Mouse (Mus musculus) ES-Bruce4 (cell line): ENCODE measurements around the gene Laptm4a. TPM values are rescaled to one million over a fixed set of nuclear protein-coding genes. Genes with fewer than 3 reads are reported as not detected.

Source experiments
- H3K27ac ChIP-seq: 2 replicates; pipeline ENCODE4 v1.5.1; 2012; ENCODE audit warnings: low read length, inconsistent platforms; ENCODE audit not compliant: insufficient read depth
- H3K27me3 ChIP-seq: 2 replicates; pipeline ENCODE4 v1.6.1; 2012; ENCODE audit warnings: mild to moderate bottlenecking, low read length, inconsistent platforms; ENCODE audit not compliant: control insufficient read depth, poor library complexity, insufficient read depth, severe bottlenecking
- H3K36me3 ChIP-seq: 2 replicates; pipeline ENCODE4 v1.6.1; 2012; ENCODE audit warnings: inconsistent platforms, mild to moderate bottlenecking, low read length, moderate library complexity; ENCODE audit not compliant: control insufficient read depth, poor library complexity, insufficient read depth, severe bottlenecking
- H3K4me1 ChIP-seq: one replicate; pipeline ENCODE4 v1.8.1; 2011; ENCODE audit warnings: low read length; ENCODE audit not compliant: control insufficient read depth, insufficient read depth
- H3K4me3 ChIP-seq: 2 replicates; pipeline ENCODE4 v1.5.1; 2011; ENCODE audit warnings: low read depth, mild to moderate bottlenecking, low read length
- H3K9ac ChIP-seq: 2 replicates; pipeline ENCODE4 v1.6.1; 2012; ENCODE audit warnings: low read depth, mild to moderate bottlenecking, inconsistent platforms; ENCODE audit not compliant: poor library complexity, severe bottlenecking
- H3K9me3 ChIP-seq: replicated peaks from 2 replicates; pipeline ENCODE4 v1.6.1; 2012; ENCODE audit warnings: mild to moderate bottlenecking, low read length, inconsistent platforms; ENCODE audit not compliant: control insufficient read depth, poor library complexity, insufficient read depth, severe bottlenecking
- CTCF ChIP-seq: IDR thresholded peaks from one replicate; pipeline ENCODE4 v1.8.1; 2011; ENCODE audit warnings: low read depth, low read length
- EP300 ChIP-seq: IDR thresholded peaks from 2 replicates; pipeline ENCODE4 v1.6.1; 2011; ENCODE audit warnings: low read depth, low read length; ENCODE audit not compliant: insufficient read depth
- POLR2A ChIP-seq: IDR thresholded peaks from one replicate; pipeline ENCODE4 v1.8.1; 2011; ENCODE audit warnings: low read length; ENCODE audit not compliant: insufficient read depth
- polyA plus RNA-seq: library from polyadenylated mRNA; stranded (reverse); fragments of >200 nt; gene quantifications from 2 replicates; pipeline ENCODE4 v1.2.4, GENCODE M21; 2011; ENCODE audit warnings: low read depth; ENCODE audit not compliant: missing spikeins, insufficient read depth, insufficient read length

The Laptm4a gene
- polyA plus RNA-seq, 1 experiment = 371 TPM

GRCm38 (mm10) chr12:8941131-8941615, 19.7 kb downstream of the Laptm4a start:
- Histone ChIP-seq H3K9ac (peak overlapping the region; percentile 47; the same call in 1 of the 2 replicates), H3K4me1 (peaks cover 4% of the 10 kb centered on the region), H3K27ac (peak overlapping the region; percentile 93), H3K27me3 (no peaks in the 10 kb centered on the region), H3K4me3 (no peak overlapping the region), H3K36me3 (peaks cover 22% of the 10 kb centered on the region), H3K9me3 (no peaks in the 10 kb centered on the region)
- TF ChIP-seq CTCF = no peak
- TF ChIP-seq EP300 = peak; percentile 91

GRCm38 (mm10) chr12:8941699-8942392, 20.4 kb downstream of the Laptm4a start:
- H3K4me1 ChIP-seq = peaks cover 4% of the 10 kb centered on the region
- TF ChIP-seq EP300 (no peak), POLR2A (no peak), CTCF (no peak)
- peak overlapping the region; percentile 47; the same call in 1 of the 2 replicates for H3K9ac ChIP-seq

DNA sequence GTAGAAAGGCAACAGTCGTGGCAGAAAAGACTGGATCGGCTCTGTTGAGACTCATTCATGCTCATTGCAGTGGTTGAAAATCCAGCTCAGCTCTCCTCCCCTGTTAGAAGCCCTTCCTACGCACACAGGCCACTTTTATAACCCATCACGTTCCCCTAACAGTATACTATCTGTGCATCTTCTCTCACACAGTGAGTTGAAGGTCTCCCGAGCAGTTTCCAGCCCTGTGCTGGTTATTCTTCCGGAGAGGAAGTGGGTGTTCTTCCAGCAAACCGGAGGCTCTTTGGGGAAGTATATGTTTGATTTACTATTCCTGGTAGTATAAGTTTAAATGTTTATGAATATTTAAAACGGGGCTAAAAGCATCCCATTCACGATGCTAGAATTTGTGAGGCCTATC, 25.7 kb downstream of the Laptm4a start:
- no peaks in the 10 kb centered on the region for H3K9me3 ChIP-seq
- TF ChIP-seq POLR2A = no peak
- no peak for TF ChIP-seq EP300
- no peak for TF ChIP-seq CTCF
- H3K27me3 ChIP-seq = no peaks in the 10 kb centered on the region
- no peaks in the 10 kb centered on the region for H3K4me1 ChIP-seq
- peak overlapping the region; percentile 74 for H3K9ac ChIP-seq
- no peaks in the 10 kb centered on the region for H3K36me3 ChIP-seq
- no peak overlapping the region for H3K4me3 ChIP-seq
- H3K27ac ChIP-seq = no peak overlapping the region

More at GRCm38 (mm10) chr12:8941699-8942392, 20.4 kb downstream of the Laptm4a start:
- peaks cover 16% of the 10 kb centered on the region for H3K36me3 ChIP-seq
- H3K4me3 ChIP-seq = no peak overlapping the region
- no peaks in the 10 kb centered on the region for H3K27me3 ChIP-seq
- no peaks in the 10 kb centered on the region for H3K9me3 ChIP-seq
- H3K27ac ChIP-seq = peak overlapping the region; percentile 93

DNA sequence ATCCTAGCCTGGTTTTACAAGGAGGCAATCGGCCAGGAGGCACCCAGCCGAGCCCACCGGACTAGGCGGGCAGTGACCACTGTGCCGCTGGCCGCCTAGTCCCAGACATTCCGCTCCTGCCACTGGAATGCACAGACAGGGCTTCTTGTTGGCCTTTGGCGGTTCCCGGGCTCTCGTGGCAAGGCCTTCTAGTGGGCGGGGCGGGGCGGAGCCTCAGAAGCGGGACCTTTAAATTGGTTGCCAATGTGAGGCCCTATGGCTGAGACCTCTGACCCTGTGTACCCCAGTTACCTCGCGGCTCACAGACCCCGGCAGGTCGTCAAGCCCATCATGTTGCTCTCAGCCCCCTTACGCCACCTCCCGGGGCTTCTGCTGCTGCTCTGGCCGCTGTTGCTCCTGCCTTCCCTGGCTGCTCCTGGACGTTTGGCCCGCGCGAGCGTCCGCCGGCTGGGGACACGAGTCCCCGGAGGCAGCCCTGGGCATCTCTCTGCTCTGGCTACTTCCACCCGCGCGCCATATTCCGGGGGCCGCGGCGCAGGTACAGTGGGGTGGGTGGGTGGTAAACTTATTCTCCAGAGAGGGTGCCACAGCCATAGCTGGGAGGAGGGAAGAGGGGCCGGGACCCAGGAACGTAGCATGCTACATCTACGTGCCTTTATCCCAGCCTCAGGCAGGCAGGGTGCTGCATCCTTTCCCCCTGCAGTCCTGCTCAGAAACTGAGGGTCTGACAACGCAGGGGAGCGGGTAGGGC, 26.4 kb downstream of the Laptm4a start, which contains the start of gene Matn3:
Matn3 (plus strand) TSS at position 216 of the 751 bp plus-strand sequence.
- peak within 1 kb of the TSS; percentile 71 for H3K4me3 ChIP-seq
- no peak within 1 kb of the TSS for H3K27ac ChIP-seq
- H3K9ac ChIP-seq = peak within 1 kb of the TSS; percentile 74
- no peaks in the 10 kb centered on the region for H3K9me3 ChIP-seq
- TF ChIP-seq EP300 (no peak), POLR2A (peak; percentile 21)
- no peaks in the 10 kb centered on the region for H3K4me1 ChIP-seq
- H3K36me3 ChIP-seq = no peaks in the 10 kb centered on the region
- H3K27me3 ChIP-seq = no peaks in the 10 kb centered on the region

DNA sequence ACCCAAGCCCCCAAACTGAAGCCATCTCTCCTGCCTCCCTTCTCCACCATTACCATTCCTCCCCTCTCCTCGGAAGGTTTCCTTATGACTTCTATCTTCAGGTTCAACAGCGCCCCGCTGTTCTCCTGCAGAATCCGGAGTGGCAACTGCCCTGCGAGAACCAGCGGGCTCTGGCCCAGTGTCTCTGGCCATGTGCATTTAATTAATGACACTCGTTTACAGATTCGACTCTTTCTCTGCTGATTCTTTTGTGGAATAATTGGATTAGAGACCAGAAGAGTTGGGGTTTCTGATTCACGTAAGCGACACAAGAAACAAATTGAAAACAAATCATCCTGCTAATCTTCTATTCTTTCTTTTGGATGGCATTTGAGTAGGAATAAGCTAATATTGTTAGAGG, 31.7 kb downstream of the Laptm4a start:
- no peak overlapping the region for H3K9ac ChIP-seq
- no peak overlapping the region for H3K27ac ChIP-seq

GRCm38 (mm10) chr12:8954161-8954561, 32.7 kb downstream of the Laptm4a start:
- Histone ChIP-seq H3K27ac (no peak overlapping the region), H3K27me3 (no peaks in the 10 kb centered on the region), H3K9me3 (no peaks in the 10 kb centered on the region), H3K36me3 (no peaks in the 10 kb centered on the region), H3K4me3 (no peak overlapping the region), H3K4me1 (no peaks in the 10 kb centered on the region), H3K9ac (no peak overlapping the region)
- TF ChIP-seq POLR2A (no peak), CTCF (no peak), EP300 (no peak)

More for the DNA sequence above, 31.7 kb downstream of the Laptm4a start:
- Histone ChIP-seq H3K4me3 (no peak overlapping the region), H3K4me1 (no peaks in the 10 kb centered on the region), H3K9me3 (no peaks in the 10 kb centered on the region), H3K36me3 (no peaks in the 10 kb centered on the region), H3K27me3 (no peaks in the 10 kb centered on the region)
- no peak for TF ChIP-seq EP300
- no peak for TF ChIP-seq POLR2A
- no peak for TF ChIP-seq CTCF
